Mouse (Mus musculus) bone marrow macrophage, adult 2 months (primary cell): ENCODE results near the gene Ctbp2.

Source experiments
- CTCF ChIP-seq: IDR thresholded peaks from 2 replicates; pipeline ENCODE4 v1.5.1; 2012; ENCODE audit warnings: low read depth, mild to moderate bottlenecking, low read length, moderate library complexity
- POLR2A ChIP-seq: IDR thresholded peaks from 2 replicates; pipeline ENCODE4 v1.6.1; 2012; ENCODE audit warnings: mild to moderate bottlenecking, low read depth, low read length, borderline replicate concordance

GRCm38 (mm10) chr7:133121080-133121607, 3.0 kb downstream of the Ctbp2 start:
- TF ChIP-seq CTCF: no peak
- no peak for TF ChIP-seq POLR2A
